Mouse (Mus musculus) limb, embryonic 15.5 days (tissue): ENCODE data around the gene Klf7. TPM values are rescaled to one million over a fixed set of nuclear protein-coding genes. Genes with fewer than 3 reads are reported as not detected.
A peak's percentile ranks its signal among the peaks of the same experiment; 100 is the strongest.

ENCODE experiments used
- ATAC-seq: fragments of 200-750 bp; cut with Nextera tagmentation; 2 replicates; pipeline ENCODE4 v1.8.0; 2017; ENCODE audit warnings: low read depth, moderate TSS enrichment; ENCODE audit not compliant: insufficient number of reproducible peaks, low FRiP score, low TSS enrichment
- H3K27ac ChIP-seq: fragments of 300-500 bp; sonication (generic); 2 replicates; pipeline ENCODE4 v1.5.1; 2015; ENCODE audit warnings: moderate library complexity, mild to moderate bottlenecking, inconsistent platforms
- H3K27me3 ChIP-seq: fragments of 300-500 bp; sonication (generic); 2 replicates; pipeline ENCODE4 v1.6.1; 2015; ENCODE audit warnings: inconsistent platforms
- H3K36me3 ChIP-seq: fragments of 300-500 bp; sonication (generic); 2 replicates; pipeline ENCODE4 v1.6.1; 2015; ENCODE audit warnings: inconsistent platforms
- H3K4me1 ChIP-seq: fragments of 300-500 bp; sonication (generic); 2 replicates; pipeline ENCODE4 v1.6.1; 2015; ENCODE audit warnings: inconsistent platforms
- H3K4me2 ChIP-seq: fragments of 300-500 bp; sonication (generic); 2 replicates; pipeline ENCODE4 v1.6.1; 2015; ENCODE audit warnings: mild to moderate bottlenecking, inconsistent platforms
- H3K4me3 ChIP-seq: fragments of 300-500 bp; sonication (generic); 2 replicates; pipeline ENCODE4 v1.5.1; 2015; ENCODE audit warnings: mild to moderate bottlenecking, inconsistent platforms
- H3K9ac ChIP-seq: fragments of 300-500 bp; sonication (generic); 2 replicates; pipeline ENCODE4 v1.6.1; 2015; ENCODE audit warnings: inconsistent platforms
- H3K9me3 ChIP-seq: fragments of 300-500 bp; sonication (generic); 2 replicates; pipeline ENCODE4 v1.6.1; 2016; ENCODE audit warnings: inconsistent platforms
- WGBS: fragments of 180-500 bp; shearing (Covaris S2); methylation state at CpG from one replicate; pipeline ENCODE4 v1.1.7; 2015; 5-methylcytosine and 5-hydroxymethylcytosine counted together
- polyA plus RNA-seq: library from polyadenylated mRNA; unstranded; fragments of >200 nt; fragmentation: Nextera tagmentation; extraction: Ambion mirVana; gene quantifications from 2 replicates; pipeline ENCODE4 v1.2.1, GENCODE M21; 2015

Klf7 gene
- polyA plus RNA-seq, 1 experiment from 2014 or later: 22.5 TPM

DNA sequence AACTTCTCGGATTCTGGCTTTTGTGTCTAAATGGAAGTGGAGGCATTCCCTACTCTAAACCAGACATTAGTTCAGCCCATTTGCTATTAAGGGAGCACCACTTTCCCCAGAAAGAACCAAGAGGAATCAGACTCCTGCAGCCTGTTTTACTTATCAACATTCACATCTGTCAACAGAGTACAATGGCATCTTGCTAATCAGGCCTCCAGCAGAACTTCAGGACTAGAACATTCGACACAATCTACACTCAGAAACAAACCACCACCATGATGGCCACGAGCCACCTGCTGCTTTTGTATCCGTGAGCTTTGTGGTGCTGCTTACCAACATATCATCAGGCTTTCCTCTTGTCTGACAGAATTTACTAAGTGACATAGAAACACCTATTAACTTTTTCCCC, 23.3 kb downstream of the Klf7 start:
- Histone ChIP-seq H3K4me2 (no peak overlapping the region), H3K27me3 (no peaks in the 10 kb centered on the region), H3K4me1 (peaks cover 16% of the 10 kb centered on the region), H3K9ac (no peak overlapping the region), H3K27ac (no peak overlapping the region), H3K9me3 (no peaks in the 10 kb centered on the region), H3K4me3 (no peak overlapping the region), H3K36me3 (no peaks in the 10 kb centered on the region)
- 69% methylated on average over 4 of the region's 4 CpGs for WGBS
- ATAC-seq: no peak

DNA sequence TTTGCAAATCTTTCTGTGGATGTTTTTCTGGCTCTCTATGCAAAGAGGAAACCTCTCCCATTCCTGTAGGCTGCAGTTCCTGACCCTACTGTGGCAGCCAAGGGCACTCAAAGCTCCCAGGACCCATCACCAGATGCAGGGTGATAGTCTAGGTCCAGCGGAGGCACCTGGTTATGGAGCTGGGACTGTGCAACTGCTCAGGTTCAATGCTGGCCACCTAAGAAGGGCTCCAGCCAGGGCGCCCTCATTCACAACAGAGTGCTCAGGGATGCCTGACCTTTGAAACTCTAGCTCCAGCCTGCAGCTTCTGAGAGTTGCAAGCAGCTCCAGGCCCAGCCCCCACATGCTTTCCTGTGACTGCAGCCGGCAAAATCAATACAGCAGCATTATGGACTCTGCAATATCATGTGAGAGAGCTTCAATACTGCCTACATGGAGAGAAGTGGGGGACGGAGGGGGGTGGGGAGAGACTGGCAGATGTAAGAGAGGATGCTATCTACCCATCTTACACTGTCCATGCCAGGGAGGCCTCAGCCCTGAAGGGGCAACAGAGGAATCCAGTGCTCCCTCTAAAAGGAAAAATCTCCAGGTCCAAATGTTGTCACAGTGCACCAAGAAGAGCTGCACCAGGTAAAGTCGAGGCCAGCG, 24.3 kb downstream of the Klf7 start:
- ATAC-seq: no peak
- Histone ChIP-seq H3K4me2 (no peak overlapping the region), H3K27me3 (no peaks in the 10 kb centered on the region), H3K36me3 (no peaks in the 10 kb centered on the region), H3K9me3 (no peaks in the 10 kb centered on the region), H3K9ac (no peak overlapping the region), H3K27ac (no peak overlapping the region; the same call in 1 of the 2 replicates), H3K4me3 (no peak overlapping the region), H3K4me1 (peaks cover 16% of the 10 kb centered on the region)
- 65% methylated on average over 6 of the region's 6 CpGs for WGBS

DNA sequence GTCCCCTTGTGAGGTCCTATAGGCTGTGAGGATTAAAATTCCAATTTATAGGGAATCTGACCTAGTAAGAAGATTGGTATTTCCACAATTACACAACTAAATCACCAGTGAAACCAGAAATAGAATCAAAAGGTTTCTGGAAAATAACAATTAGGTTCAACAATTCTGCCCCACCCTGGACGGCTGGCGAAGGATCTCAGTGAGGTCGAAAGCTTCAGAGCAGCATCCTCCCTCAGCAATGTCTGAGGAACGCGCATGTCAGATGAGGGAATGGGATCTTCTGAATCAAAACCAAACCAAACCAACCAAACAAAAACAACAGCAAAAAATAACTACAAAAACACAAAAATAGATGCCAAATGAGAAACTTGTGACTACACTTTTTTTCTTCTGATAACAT, 29.1 kb downstream of the Klf7 start:
- Histone ChIP-seq H3K9me3 (no peaks in the 10 kb centered on the region), H3K27ac (no peak overlapping the region), H3K9ac (no peak overlapping the region), H3K27me3 (no peaks in the 10 kb centered on the region), H3K36me3 (no peaks in the 10 kb centered on the region), H3K4me3 (no peak overlapping the region), H3K4me2 (no peak overlapping the region), H3K4me1 (peaks cover 15% of the 10 kb centered on the region)
- no peak for ATAC-seq
- 87% methylated on average over 5 of the region's 5 CpGs for WGBS

DNA sequence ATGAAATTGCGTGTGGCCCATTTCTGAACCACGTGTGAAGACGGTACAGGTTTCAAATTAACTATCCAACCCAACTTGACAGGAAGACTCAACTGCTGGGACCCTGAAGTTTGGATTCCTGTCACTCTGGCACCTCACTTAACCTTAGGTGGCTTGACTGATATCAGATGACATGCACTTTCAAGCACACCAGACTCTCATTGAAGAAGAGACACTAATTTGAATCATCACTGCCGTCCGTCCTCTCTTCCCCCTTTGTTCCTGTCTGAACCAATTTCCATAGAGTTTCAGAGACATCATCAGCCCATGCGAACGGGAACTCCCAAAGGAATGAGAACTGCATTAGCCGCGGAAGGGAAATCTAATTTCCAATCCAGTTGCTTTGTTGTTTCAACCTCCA, 30.5 kb downstream of the Klf7 start:
- WGBS: 80% methylated on average over 9 of the region's 9 CpGs

DNA sequence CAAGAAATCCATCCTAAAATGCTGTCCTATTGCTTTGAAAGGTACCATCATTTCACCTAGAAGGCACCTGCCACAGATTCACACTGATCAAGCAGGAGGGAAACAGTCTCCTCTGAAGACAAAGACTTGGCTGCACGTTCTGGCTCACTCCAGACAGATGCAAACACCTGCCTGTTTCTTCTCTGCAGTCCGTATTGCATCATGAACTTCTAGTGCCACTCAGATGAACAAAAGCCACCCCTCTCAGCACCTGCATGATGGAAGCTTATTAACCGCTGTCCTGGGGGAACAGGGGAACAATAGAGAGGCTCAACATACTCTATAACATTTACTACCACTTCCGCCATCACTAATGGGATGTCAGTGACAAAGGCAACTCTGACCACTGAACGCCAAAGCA, 31.5 kb downstream of the Klf7 start:
- Histone ChIP-seq H3K9me3 (no peaks in the 10 kb centered on the region), H3K27ac (no peak overlapping the region), H3K4me2 (no peak overlapping the region), H3K4me1 (peaks cover 14% of the 10 kb centered on the region), H3K4me3 (no peak overlapping the region), H3K9ac (no peak overlapping the region), H3K27me3 (no peaks in the 10 kb centered on the region), H3K36me3 (no peaks in the 10 kb centered on the region)
- ATAC-seq: no peak
- WGBS: 76% methylated on average over 5 of the region's 5 CpGs

More for the DNA sequence above, 30.5 kb downstream of the Klf7 start:
- H3K4me2 ChIP-seq: no peak overlapping the region
- ATAC-seq: no peak
- H3K4me1 ChIP-seq: peaks cover 14% of the 10 kb centered on the region
- H3K27ac ChIP-seq: no peak overlapping the region
- no peak overlapping the region for H3K9ac ChIP-seq
- no peaks in the 10 kb centered on the region for H3K9me3 ChIP-seq
- no peak overlapping the region for H3K4me3 ChIP-seq
- no peaks in the 10 kb centered on the region for H3K27me3 ChIP-seq
- H3K36me3 ChIP-seq: no peaks in the 10 kb centered on the region

DNA sequence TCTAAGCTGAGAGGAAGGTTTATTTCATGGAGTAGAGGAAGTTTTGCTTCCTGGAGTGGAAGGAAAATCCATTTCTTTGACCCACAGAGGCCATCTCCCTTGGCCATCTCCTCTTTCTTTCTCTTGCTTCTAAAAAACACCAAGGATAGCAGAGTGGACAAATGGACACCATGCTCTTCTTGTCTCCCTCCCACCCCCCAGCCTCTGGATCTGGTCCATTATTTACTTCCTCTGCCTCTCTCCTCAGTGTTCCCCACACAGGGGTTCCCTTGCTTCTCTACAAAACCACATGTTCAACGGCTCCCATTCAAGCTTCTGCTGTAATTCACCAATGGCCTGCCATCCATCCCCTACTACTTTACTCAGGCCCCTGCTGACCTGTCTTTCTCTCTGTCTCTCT, 32.4 kb downstream of the Klf7 start:
- H3K27ac ChIP-seq: no peak overlapping the region

DNA sequence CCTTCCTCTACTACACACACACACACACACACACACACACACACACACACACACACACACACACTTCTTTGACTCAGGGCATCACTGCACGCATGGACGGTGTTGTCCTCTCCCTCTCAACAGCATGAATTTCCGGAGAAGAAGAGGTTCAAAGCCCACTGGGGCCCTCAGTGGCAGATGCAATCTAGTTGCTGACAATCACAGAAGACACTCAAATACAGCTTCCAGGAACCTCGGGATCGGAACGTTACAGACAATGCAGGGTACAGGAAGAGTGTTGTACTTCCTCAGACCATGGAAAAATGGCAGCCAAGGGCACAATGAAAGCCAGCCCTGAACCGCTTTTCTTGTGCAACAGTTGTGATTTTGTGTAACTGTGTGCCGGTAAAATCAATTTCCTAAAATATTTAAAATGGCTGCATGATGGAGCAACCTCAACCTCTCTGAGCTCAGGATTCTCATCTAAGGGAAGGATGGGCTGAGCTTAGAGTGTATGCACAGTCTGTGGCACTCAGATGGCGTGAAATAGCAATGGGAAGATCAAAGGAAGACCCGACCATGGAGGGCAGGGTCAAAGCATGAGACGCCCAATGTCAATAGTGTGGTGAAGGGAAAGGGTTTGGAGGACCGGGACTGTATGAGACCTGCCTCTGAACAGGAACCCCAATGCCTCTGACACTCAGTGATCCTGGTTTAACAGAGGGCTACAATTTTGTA, 33.3 kb downstream of the Klf7 start:
- Histone ChIP-seq H3K4me2 (peak overlapping the region; percentile 31; the same call in 1 of the 2 replicates), H3K9me3 (no peaks in the 10 kb centered on the region), H3K9ac (no peak overlapping the region), H3K36me3 (no peaks in the 10 kb centered on the region), H3K4me3 (no peak overlapping the region), H3K4me1 (peaks cover 14% of the 10 kb centered on the region), H3K27me3 (no peaks in the 10 kb centered on the region), H3K27ac (peak overlapping the region; percentile 40; the same call in 1 of the 2 replicates)
- WGBS: 67% methylated on average over 12 of the region's 12 CpGs
- ATAC-seq: 0 out of 2 replicates have a peak, but pooled peaks have one; percentile 24

More for the DNA sequence above, 32.4 kb downstream of the Klf7 start:
- no peaks in the 10 kb centered on the region for H3K27me3 ChIP-seq
- no peak overlapping the region for H3K4me2 ChIP-seq
- no peaks in the 10 kb centered on the region for H3K9me3 ChIP-seq
- H3K36me3 ChIP-seq: no peaks in the 10 kb centered on the region
- 48% methylated on average over 1 of the region's 1 CpGs for WGBS
- H3K9ac ChIP-seq: no peak overlapping the region
- H3K4me1 ChIP-seq: peaks cover 14% of the 10 kb centered on the region
- no peak for ATAC-seq
- H3K4me3 ChIP-seq: no peak overlapping the region

DNA sequence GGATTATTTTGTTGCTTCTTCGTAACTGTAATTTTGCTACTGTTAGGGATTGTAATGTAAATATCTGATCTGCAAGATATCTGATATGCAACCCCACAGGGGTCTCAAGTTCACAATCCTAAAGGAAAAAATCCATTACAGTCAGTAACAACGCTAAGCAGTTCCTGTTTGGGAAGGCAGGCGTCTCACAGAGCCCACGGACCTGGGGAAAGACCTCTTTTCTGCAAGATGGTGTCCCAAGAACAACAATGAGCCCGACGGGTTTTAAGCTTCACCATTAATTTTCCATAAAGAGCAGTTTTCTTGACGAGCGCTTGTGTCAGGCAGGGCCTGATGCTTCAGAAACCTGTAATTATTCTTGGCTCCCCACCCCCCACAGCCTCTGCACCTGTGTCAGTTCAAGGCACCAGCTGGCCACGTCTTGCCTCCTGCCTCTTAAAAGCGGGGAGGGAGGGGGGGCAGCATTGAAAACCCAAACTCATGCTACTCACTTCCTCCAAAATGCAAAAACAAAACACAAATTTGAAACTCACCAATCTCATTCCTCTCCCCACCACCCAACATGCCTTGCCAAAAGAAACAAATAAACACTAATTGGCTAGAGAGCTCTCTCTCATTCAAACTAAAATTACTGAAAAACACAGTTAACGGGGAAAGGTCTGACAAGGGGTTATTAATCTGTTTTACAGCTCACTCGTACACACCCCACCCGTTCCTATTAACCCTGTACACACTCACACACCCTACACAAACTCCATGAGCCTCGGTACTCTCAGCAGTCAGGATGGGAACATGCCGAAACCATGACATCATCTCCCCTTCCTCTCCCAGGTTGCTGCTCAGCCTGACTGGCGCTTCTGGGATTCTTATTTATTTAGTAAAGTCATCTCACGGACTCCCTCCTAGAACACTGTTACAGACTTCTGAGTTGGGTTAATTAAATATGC, 34.2 kb downstream of the Klf7 start:
- Histone ChIP-seq H3K4me2 (peak overlapping the region; percentile 31), H3K4me1 (peaks cover 14% of the 10 kb centered on the region), H3K27me3 (no peaks in the 10 kb centered on the region), H3K27ac (peak overlapping the region; percentile 40; the same call in 1 of the 2 replicates), H3K9ac (no peak overlapping the region), H3K36me3 (no peaks in the 10 kb centered on the region), H3K4me3 (no peak overlapping the region), H3K9me3 (no peaks in the 10 kb centered on the region)
- WGBS: 13% methylated on average over 17 of the region's 17 CpGs
- peak; percentile 78; the same call in 1 of the 2 replicates for ATAC-seq

DNA sequence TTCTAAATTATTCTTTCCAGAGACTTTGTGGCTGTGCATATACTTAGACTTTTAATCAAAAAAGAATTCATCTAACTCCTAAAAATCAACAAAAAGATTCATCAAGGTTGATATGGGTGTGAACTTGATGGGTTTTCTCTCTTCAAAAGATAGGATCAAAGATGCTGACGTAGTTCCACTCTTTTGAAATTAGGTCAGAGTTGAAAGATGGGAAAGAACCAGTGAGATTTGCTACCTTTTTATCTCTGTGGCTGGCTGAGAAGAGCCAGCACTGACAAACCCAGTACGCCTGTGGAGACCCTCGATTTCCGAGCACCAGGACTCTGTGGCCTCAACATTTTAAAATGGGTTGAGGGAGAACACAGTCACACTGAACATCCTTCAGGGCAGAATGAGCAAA, 36.2 kb downstream of the Klf7 start:
- Histone ChIP-seq H3K4me2 (no peak overlapping the region), H3K36me3 (no peaks in the 10 kb centered on the region), H3K27ac (no peak overlapping the region), H3K9ac (no peak overlapping the region), H3K4me3 (no peak overlapping the region), H3K4me1 (peaks cover 14% of the 10 kb centered on the region), H3K9me3 (no peaks in the 10 kb centered on the region), H3K27me3 (no peaks in the 10 kb centered on the region)
- 89% methylated on average over 4 of the region's 4 CpGs for WGBS
- ATAC-seq: no peak

DNA sequence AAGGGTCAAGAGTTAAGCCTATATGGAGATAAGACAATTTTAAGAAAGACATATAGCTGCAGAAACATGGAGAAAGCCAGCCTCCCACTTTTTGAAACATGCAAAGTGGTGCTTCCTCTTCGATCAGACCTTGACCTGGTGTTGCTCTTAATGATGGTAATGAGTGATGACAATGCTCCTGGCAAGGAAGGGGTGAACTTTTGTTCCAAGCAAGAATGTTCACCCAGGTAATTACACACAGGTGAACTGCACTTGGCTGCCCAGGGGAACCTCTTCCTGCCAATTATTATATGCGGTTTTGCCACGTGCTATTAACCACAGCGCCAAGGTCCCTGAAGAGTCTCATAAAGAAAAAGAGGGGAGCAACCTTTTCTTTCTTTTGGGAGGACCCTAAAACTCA, 36.7 kb downstream of the Klf7 start:
- Histone ChIP-seq H3K27me3 (no peaks in the 10 kb centered on the region), H3K9me3 (no peaks in the 10 kb centered on the region), H3K4me2 (no peak overlapping the region), H3K9ac (no peak overlapping the region), H3K4me1 (peaks cover 14% of the 10 kb centered on the region), H3K4me3 (no peak overlapping the region), H3K36me3 (no peaks in the 10 kb centered on the region), H3K27ac (no peak overlapping the region)
- 41% methylated on average over 4 of the region's 4 CpGs for WGBS
- no peak for ATAC-seq

DNA sequence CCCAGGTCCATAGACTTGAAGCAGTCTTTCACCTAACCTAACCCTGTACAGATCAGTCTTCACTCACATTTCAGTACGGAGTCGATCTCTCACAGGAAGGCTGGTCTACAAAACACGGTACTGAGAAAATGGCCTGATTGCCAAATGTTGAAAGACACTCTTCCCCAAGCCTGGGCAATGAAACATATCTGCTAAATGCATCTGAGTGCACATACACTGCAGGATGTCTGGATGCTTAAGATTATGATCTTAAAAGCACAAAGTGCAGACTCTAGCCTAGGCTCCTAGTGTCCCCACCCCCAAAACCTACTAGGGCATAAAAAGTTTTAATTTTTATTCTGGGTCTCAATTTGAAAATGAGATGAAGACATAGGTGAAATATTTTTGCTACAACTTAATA, 37.4 kb downstream of the Klf7 start:
- 75% methylated on average over 3 of the region's 3 CpGs for WGBS
- no peak overlapping the region for H3K9ac ChIP-seq
- H3K27ac ChIP-seq: no peak overlapping the region
- no peak overlapping the region for H3K4me2 ChIP-seq
- H3K9me3 ChIP-seq: no peaks in the 10 kb centered on the region
- H3K27me3 ChIP-seq: no peaks in the 10 kb centered on the region
- H3K4me1 ChIP-seq: peaks cover 14% of the 10 kb centered on the region
- no peak overlapping the region for H3K4me3 ChIP-seq
- no peak for ATAC-seq
- no peaks in the 10 kb centered on the region for H3K36me3 ChIP-seq
